Mouse (Mus musculus) stomach, postnatal 0 days (tissue): ENCODE measurements around the gene Syn2. TPM values are rescaled to one million over a fixed set of nuclear protein-coding genes. Genes with fewer than 3 reads are reported as not detected.
A peak's percentile ranks its signal among the peaks of the same experiment; 100 is the strongest.

Experiments
- ATAC-seq: fragments of 200-750 bp; cut with Nextera tagmentation; 2 replicates; pipeline ENCODE4 v1.8.0; 2017; ENCODE audit not compliant: low FRiP score, low TSS enrichment
- DNase-seq: peaks from one replicate; pipeline ENCODE4 v3.0.0-alpha.2; 2016; ENCODE audit warnings: low spot score
- H3K27ac ChIP-seq: fragments of 300-500 bp; sonication (generic); replicated peaks from 2 replicates; pipeline ENCODE4 v1.5.1; 2014; ENCODE audit warnings: mild to moderate bottlenecking, control low read depth
- H3K27me3 ChIP-seq: fragments of 300-500 bp; sonication (generic); 2 replicates; pipeline ENCODE4 v1.6.1; 2014; ENCODE audit warnings: low read length; ENCODE audit not compliant: control insufficient read depth, insufficient read depth
- H3K36me3 ChIP-seq: fragments of 300-500 bp; sonication (generic); 2 replicates; pipeline ENCODE4 v1.6.1; 2014; ENCODE audit warnings: low read length, mixed read lengths; ENCODE audit not compliant: control insufficient read depth, insufficient read depth
- H3K4me1 ChIP-seq: fragments of 300-500 bp; sonication (generic); replicated peaks from 2 replicates; pipeline ENCODE4 v1.6.1; 2014; ENCODE audit warnings: antibody characterized with exemption; ENCODE audit not compliant: control insufficient read depth, insufficient read depth
- H3K4me2 ChIP-seq: fragments of 300-500 bp; sonication (generic); replicated peaks from 2 replicates; pipeline ENCODE4 v1.6.1; 2014; ENCODE audit warnings: low read depth, mild to moderate bottlenecking, control low read depth, moderate library complexity
- H3K4me3 ChIP-seq: fragments of 300-500 bp; sonication (generic); 2 replicates; pipeline ENCODE4 v1.5.1; 2014; ENCODE audit warnings: low read depth, low read length, control low read depth
- H3K9ac ChIP-seq: fragments of 300-500 bp; sonication (generic); 2 replicates; pipeline ENCODE4 v1.6.1; 2014; ENCODE audit warnings: mild to moderate bottlenecking, low read length, control low read depth, mixed read lengths
- H3K9me3 ChIP-seq: fragments of 300-500 bp; sonication (generic); 2 replicates; pipeline ENCODE4 v1.6.1; 2016; ENCODE audit warnings: low read length; ENCODE audit not compliant: control insufficient read depth
- CTCF ChIP-seq: IDR thresholded peaks from 2 replicates; pipeline ENCODE4 v1.5.1; 2016; ENCODE audit warnings: antibody characterized with exemption, low read depth, mild to moderate bottlenecking, moderate library complexity
- EP300 ChIP-seq: optimal IDR thresholded peaks from 2 replicates; pipeline ENCODE3; 2016; ENCODE audit warnings: antibody characterized with exemption
- WGBS: fragments of 180-500 bp; shearing (Covaris S2); extraction: QIAGEN DNeasy Blood & Tissue Kit; methylation state at CpG from one replicate; pipeline ENCODE4 v1.1.7; 2014; 5-methylcytosine and 5-hydroxymethylcytosine counted together
- polyA plus RNA-seq: library from polyadenylated mRNA; unstranded; fragments of >200 nt; fragmentation: Nextera tagmentation; extraction: Ambion mirVana; gene quantifications from 2 replicates; pipeline ENCODE4 v1.2.1, GENCODE M21; 2015

Gene Syn2
- polyA plus RNA-seq, 1 experiment from 2014 or later = 4.5 TPM

DNA sequence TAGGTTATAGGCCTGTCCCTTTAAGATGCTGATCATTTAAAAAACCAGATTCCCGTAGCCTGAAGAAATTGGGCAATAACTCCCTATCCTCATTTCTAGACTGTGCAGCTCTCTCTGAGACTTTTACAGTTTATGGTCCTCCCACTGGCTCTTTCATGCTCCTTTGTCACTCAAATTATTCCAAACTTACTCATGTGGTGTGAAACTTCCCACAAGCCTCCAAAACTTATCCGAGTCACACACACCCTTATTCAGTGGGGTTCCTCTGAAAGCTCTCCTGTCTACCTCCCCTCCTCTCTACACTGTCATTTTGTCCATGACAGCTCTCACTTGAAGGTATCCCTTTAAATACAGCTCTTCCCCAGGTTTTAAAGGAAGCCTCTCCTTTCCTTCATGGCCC lies 46.4 kb downstream of the Syn2 start:
- H3K4me3 ChIP-seq = no peak overlapping the region
- WGBS = 89% methylated on average over 2 of the region's 2 CpGs
- H3K4me1 ChIP-seq = no peaks in the 10 kb centered on the region
- no peak overlapping the region for H3K9ac ChIP-seq
- no peak for ATAC-seq
- TF ChIP-seq CTCF (no peak), EP300 (no peak)
- no peaks in the 10 kb centered on the region for H3K27me3 ChIP-seq
- no peaks in the 10 kb centered on the region for H3K9me3 ChIP-seq
- H3K27ac ChIP-seq = no peak overlapping the region
- H3K36me3 ChIP-seq = no peaks in the 10 kb centered on the region
- H3K4me2 ChIP-seq = no peak overlapping the region
- no peak for DNase-seq

DNA sequence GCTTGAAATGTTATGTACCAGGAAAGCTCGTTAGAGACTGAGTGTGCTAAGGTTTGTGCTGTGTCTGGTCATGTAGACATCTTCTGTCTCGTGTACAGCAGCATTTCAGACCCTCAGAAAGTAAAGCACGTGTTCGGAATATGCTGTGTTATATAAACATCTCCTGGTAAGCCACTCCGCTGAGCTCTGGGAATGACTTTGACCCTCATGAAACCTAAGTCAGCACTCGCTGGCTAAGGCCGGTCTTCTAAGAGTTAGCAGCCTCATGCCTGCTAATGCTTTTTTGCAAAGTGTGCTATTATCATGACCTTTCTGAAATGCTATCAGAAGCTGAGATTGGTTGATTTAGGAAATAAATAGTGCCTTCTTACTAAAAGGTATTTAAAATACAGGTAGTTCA lies 56.4 kb downstream of the Syn2 start:
- TF ChIP-seq CTCF (no peak), EP300 (no peak)
- Histone ChIP-seq H3K9me3 (no peaks in the 10 kb centered on the region), H3K9ac (no peak overlapping the region), H3K4me3 (no peak overlapping the region), H3K27ac (no peak overlapping the region), H3K4me2 (no peak overlapping the region), H3K27me3 (no peaks in the 10 kb centered on the region), H3K36me3 (no peaks in the 10 kb centered on the region), H3K4me1 (no peaks in the 10 kb centered on the region)
- 44% methylated on average over 7 of the region's 7 CpGs for WGBS
- DNase-seq = no peak
- no peak for ATAC-seq

GRCm38 (mm10) chr6:115200753-115201152 lies 66.1 kb downstream of the Syn2 start:
- Histone ChIP-seq H3K9me3 (no peaks in the 10 kb centered on the region), H3K4me1 (no peaks in the 10 kb centered on the region), H3K9ac (no peak overlapping the region), H3K27me3 (no peaks in the 10 kb centered on the region), H3K4me2 (no peak overlapping the region), H3K27ac (no peak overlapping the region), H3K4me3 (no peak overlapping the region), H3K36me3 (no peaks in the 10 kb centered on the region)
- no peak for TF ChIP-seq EP300
- TF ChIP-seq CTCF = no peak
- ATAC-seq (no peak), DNase-seq (no peak)
- 38% methylated on average over 3 of the region's 3 CpGs for WGBS

DNA sequence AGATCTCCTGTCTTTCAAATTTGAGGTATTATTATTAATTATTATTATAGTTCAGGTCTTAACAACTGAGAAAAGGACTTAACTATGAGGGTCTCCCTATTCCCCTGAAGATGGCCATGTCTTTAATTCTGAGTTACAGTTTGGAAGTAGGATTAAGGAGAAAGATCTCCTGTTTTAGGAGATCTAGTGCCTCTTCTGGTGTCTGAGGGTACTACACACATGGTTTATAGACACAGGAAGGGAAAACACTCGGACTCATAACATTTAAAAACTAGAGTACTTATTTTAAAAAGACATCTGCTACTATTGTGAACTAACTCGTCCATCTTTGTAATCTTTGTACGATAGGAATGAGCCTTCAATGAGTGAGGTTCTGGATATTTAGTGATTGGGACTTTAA lies 68.3 kb downstream of the Syn2 start:
- Histone ChIP-seq H3K9ac (no peak overlapping the region), H3K4me2 (no peak overlapping the region), H3K27ac (no peak overlapping the region), H3K9me3 (no peaks in the 10 kb centered on the region), H3K4me3 (no peak overlapping the region), H3K4me1 (no peaks in the 10 kb centered on the region), H3K27me3 (no peaks in the 10 kb centered on the region), H3K36me3 (no peaks in the 10 kb centered on the region)
- no peak for ATAC-seq
- peak; percentile 44 for TF ChIP-seq CTCF
- no peak for TF ChIP-seq EP300
- no peak for DNase-seq
- 60% methylated on average over 3 of the region's 3 CpGs for WGBS

DNA sequence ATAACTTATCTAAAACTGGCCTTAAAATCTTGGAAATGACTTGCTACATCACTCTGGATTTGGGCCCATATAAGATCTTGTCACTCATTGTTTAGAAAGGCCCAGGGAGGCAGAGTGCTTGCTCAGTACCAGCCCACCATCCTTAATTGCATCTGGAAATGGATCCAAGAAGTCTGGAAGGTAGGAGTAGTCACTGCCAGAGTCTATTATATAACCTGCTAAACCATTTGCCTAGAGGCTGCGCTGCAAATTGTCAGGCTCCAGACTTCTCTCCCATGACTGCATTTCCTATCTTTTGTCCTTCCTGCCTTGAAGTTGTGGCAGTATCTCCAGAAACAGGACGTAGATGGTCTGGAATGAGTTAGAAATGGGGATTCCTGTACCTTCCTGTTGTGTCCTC lies 75.5 kb downstream of the Syn2 start:
- Histone ChIP-seq H3K27ac (no peak overlapping the region), H3K4me1 (no peaks in the 10 kb centered on the region)
- no peak for DNase-seq

GRCm38 (mm10) chr6:115210820-115211219 lies 76.1 kb downstream of the Syn2 start:
- Histone ChIP-seq H3K4me2 (no peak overlapping the region), H3K9ac (no peak overlapping the region), H3K27me3 (no peaks in the 10 kb centered on the region), H3K4me3 (no peak overlapping the region), H3K36me3 (no peaks in the 10 kb centered on the region), H3K9me3 (no peaks in the 10 kb centered on the region), H3K4me1 (no peaks in the 10 kb centered on the region), H3K27ac (no peak overlapping the region)
- WGBS = 56% methylated on average over 3 of the region's 3 CpGs
- DNase-seq (no peak), ATAC-seq (no peak)
- TF ChIP-seq CTCF (no peak), EP300 (no peak)

More for the DNA sequence above, 75.5 kb downstream of the Syn2 start:
- 63% methylated on average over 2 of the region's 2 CpGs for whole genome bisulfite sequencing
- Histone ChIP-seq H3K4me2 (no peak overlapping the region), H3K27me3 (no peaks in the 10 kb centered on the region), H3K4me3 (no peak overlapping the region), H3K36me3 (no peaks in the 10 kb centered on the region), H3K9ac (no peak overlapping the region), H3K9me3 (no peaks in the 10 kb centered on the region)
- no peak for TF ChIP-seq EP300
- no peak for TF ChIP-seq CTCF
- no peak for ATAC-seq
